Mouse (Mus musculus) intestine, embryonic 14.5 days (tissue): ENCODE data around the gene Gm39566. TPM values are rescaled to one million over a fixed set of nuclear protein-coding genes. Genes with fewer than 3 reads are reported as not detected.
A peak's percentile ranks its signal among the peaks of the same experiment; 100 is the strongest.

ENCODE experiments used
- ATAC-seq: fragments of 200-750 bp; cut with Nextera tagmentation; replicated peaks from 2 replicates; pipeline ENCODE4 v1.8.0; 2017; ENCODE audit warnings: low read depth, moderate number of reproducible peaks, moderate TSS enrichment, moderate library complexity; ENCODE audit not compliant: low FRiP score, low TSS enrichment
- DNase-seq: peaks from one replicate; pipeline ENCODE4 v3.0.0-alpha.2; 2018; ENCODE audit warnings: low spot score
- H3K27ac ChIP-seq: fragments of 300-500 bp; sonication (generic); 2 replicates; pipeline ENCODE4 v1.5.1; 2014; ENCODE audit warnings: low read depth, mild to moderate bottlenecking, control low read depth
- H3K27me3 ChIP-seq: fragments of 300-500 bp; sonication (generic); replicated peaks from 2 replicates; pipeline ENCODE4 v1.6.1; 2014; ENCODE audit warnings: low read length, control low read depth; ENCODE audit not compliant: control insufficient read depth, insufficient read depth
- H3K36me3 ChIP-seq: fragments of 300-500 bp; sonication (generic); 2 replicates; pipeline ENCODE4 v1.6.1; 2014; ENCODE audit warnings: low read length, control low read depth; ENCODE audit not compliant: control insufficient read depth, insufficient read depth
- H3K4me1 ChIP-seq: fragments of 300-500 bp; sonication (generic); replicated peaks from 2 replicates; pipeline ENCODE4 v1.6.1; 2014; ENCODE audit warnings: low read length, control low read depth, mixed read lengths; ENCODE audit not compliant: control insufficient read depth, insufficient read depth
- H3K4me2 ChIP-seq: fragments of 300-500 bp; sonication (generic); 2 replicates; pipeline ENCODE4 v1.6.1; 2014; ENCODE audit warnings: low read length
- H3K4me3 ChIP-seq: fragments of 300-500 bp; sonication (generic); 2 replicates; pipeline ENCODE4 v1.5.1; 2014; ENCODE audit warnings: low read depth, low read length, control low read depth, mixed read lengths
- H3K9ac ChIP-seq: fragments of 300-500 bp; sonication (generic); 2 replicates; pipeline ENCODE4 v1.6.1; 2014; ENCODE audit warnings: mild to moderate bottlenecking, low read length
- H3K9me3 ChIP-seq: fragments of 300-500 bp; sonication (generic); 2 replicates; pipeline ENCODE4 v1.6.1; 2016; ENCODE audit warnings: low read length, control low read depth; ENCODE audit not compliant: control insufficient read depth
- WGBS: fragments of 180-500 bp; shearing (Covaris S2); extraction: QIAGEN DNeasy Blood & Tissue Kit; methylation state at CpG from one replicate; pipeline ENCODE4 v1.1.7; 2014; 5-methylcytosine and 5-hydroxymethylcytosine counted together
- polyA plus RNA-seq: library from polyadenylated mRNA; unstranded; fragments of >200 nt; fragmentation: Nextera tagmentation; extraction: Ambion mirVana; gene quantifications from 2 replicates; pipeline ENCODE4 v1.2.1, GENCODE M21; 2014

Gene Gm39566
- polyA plus RNA-seq, 1 experiment from 2014 or later = not detected

DNA sequence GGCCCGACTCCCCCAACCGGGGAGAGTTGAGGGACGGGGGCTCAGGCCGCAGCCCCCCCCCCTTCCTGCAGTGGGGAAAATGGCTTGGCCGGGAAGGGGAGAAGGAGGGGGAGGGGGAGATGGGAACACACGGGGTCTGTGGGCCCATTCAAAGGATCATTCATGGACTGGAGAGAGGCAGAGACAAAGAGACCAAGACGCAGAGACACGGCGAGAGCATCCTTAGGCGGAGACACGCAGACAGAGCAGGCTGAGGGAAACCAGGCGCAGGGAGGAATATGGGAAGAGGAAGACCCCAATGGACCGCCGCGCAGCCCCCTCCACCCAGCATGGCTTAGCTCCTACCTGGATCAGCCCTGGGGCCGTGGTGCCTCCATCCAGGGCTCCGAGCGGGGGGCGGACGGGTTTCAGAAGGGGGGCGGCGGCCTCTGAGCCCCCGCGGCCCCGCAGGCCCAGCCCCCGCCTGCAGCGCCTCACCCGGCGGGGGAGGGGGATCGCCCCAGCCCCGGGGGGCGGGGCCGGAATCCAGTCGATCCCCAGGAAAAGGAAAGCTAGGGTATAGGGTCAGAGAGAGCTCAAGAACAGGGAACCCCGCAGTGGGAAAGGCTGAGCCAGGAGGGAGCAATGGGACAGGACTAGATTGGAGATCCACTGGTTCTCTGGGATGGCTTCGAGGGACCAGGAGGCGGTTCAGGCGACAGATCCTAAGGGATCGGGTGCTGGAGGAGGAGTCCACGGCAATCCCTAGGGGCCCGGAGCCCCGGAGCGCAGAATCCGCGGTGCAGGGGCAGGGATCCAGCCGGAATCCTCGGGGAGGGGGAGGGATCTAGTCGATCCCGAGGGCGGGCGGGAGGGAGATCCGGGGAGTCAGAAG lies 21.8 kb upstream of the Gm39566 start:
- Histone ChIP-seq H3K4me2 (peak overlapping the region; percentile 77), H3K4me3 (peak overlapping the region; percentile 79), H3K4me1 (peaks cover 32% of the 10 kb centered on the region), H3K36me3 (peaks cover 20% of the 10 kb centered on the region), H3K9ac (peak overlapping the region; percentile 62), H3K27ac (peak overlapping the region; percentile 78), H3K27me3 (no peaks in the 10 kb centered on the region), H3K9me3 (no peaks in the 10 kb centered on the region)
- 2% methylated on average over 51 of the region's 52 CpGs for WGBS
- DNase-seq (peak; percentile 83), ATAC-seq (peak; percentile 0; the same call in 1 of the 2 replicates)

- Histone ChIP-seq H3K36me3 (peaks cover 20% of the 10 kb centered on the region), H3K9me3 (no peaks in the 10 kb centered on the region), H3K27me3 (no peaks in the 10 kb centered on the region), H3K4me3 (peak overlapping the region; percentile 79), H3K27ac (no peak overlapping the region), H3K4me2 (peak overlapping the region; percentile 77), H3K4me1 (peaks cover 32% of the 10 kb centered on the region), H3K9ac (no peak overlapping the region)
- WGBS = 19% methylated on average over 4 of the region's 4 CpGs
- ATAC-seq (no peak), DNase-seq (no peak)
Measured at GRCm38 (mm10) chr11:69835966-69836335, 20.9 kb upstream of the Gm39566 start.

DNA sequence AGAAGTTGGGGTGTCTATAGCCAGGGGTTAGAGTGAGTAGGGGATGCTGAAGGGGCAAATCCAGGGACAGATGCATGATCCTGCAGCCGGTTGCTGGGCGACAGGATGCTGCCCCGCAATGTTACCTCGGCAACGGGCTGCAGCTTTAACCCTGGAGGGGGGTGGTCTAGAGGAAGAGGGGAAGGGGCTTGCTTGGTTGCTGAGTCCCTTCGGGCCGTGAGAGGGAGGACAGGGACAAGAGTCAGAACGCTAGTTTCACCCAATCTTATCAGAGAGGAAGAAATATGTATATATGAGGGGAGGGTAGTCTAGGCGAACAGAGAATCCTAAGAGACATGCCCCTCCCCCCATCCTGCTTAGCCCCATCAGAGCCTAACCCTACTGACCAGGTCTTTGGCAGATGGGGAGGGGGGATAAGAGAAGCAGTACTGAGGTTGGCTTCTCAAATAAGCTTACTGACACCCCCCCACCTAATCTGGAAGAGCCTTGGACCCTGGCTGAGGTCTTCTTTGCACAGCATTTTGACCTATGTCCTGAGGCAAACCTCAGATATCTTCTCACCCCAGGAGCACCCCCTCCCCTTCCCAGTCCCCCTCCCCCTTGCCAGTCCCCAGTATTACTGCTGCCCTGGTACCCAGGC lies 20.3 kb upstream of the Gm39566 start:
- 19% methylated on average over 9 of the region's 9 CpGs for WGBS
- DNase-seq = no peak

DNA sequence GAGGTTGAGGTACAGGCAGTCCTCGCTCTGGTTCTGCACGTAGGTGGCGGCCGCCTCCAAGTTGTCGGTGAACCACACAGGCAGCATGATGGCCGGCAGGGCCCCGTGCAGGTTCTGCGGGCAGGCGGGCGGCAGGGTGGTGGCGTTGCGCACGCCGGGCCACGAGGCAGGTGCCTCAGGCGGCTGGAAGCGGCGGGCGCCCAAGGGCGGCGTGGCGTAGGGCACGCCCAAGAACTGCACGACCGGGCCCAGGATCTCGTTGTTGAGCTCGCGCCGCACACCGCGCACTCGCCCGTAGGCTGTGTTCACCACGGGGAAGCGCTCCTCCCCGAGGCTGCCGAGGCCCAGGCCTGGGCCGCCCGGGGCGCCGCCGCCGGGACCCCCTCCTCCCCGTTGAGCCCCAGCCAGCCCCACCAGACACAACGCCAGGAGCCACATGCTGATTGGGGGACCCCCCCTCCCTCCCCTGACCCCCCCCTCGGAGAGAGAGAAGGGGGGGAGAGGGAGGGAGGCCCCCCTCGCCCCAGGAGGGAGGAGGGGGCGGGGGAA lies 19.0 kb upstream of the Gm39566 start:
- WGBS = 16% methylated on average over 31 of the region's 48 CpGs
- Histone ChIP-seq H3K27ac (peak overlapping the region; percentile 11; the same call in 1 of the 2 replicates), H3K9me3 (no peaks in the 10 kb centered on the region), H3K4me1 (peaks cover 28% of the 10 kb centered on the region), H3K4me2 (peak overlapping the region; percentile 77), H3K9ac (peak overlapping the region; percentile 60), H3K27me3 (no peaks in the 10 kb centered on the region), H3K36me3 (peaks cover 20% of the 10 kb centered on the region), H3K4me3 (peak overlapping the region; percentile 79)
- peak; percentile 70 for DNase-seq
- no peak for ATAC-seq

More for the DNA sequence above, 20.3 kb upstream of the Gm39566 start:
- Histone ChIP-seq H3K9me3 (no peaks in the 10 kb centered on the region), H3K4me2 (peak overlapping the region; percentile 77), H3K27ac (no peak overlapping the region), H3K4me3 (peak overlapping the region; percentile 79), H3K9ac (no peak overlapping the region), H3K4me1 (peaks cover 32% of the 10 kb centered on the region), H3K36me3 (peaks cover 20% of the 10 kb centered on the region), H3K27me3 (no peaks in the 10 kb centered on the region)
- ATAC-seq = no peak

GRCm38 (mm10) chr11:69833554-69833953 lies 18.5 kb upstream of the Gm39566 start:
- Histone ChIP-seq H3K9me3 (no peaks in the 10 kb centered on the region), H3K9ac (peak overlapping the region; percentile 60; the same call in 1 of the 2 replicates), H3K27ac (0 out of 2 replicates have a peak overlapping the region, but pooled peaks have one; percentile 11), H3K4me2 (peak overlapping the region; percentile 77), H3K4me3 (peak overlapping the region; percentile 79), H3K4me1 (peaks cover 25% of the 10 kb centered on the region), H3K36me3 (peaks cover 22% of the 10 kb centered on the region), H3K27me3 (no peaks in the 10 kb centered on the region)
- 55% methylated on average over 8 of the region's 8 CpGs for WGBS
- no peak for ATAC-seq
- no peak for DNase-seq

DNA sequence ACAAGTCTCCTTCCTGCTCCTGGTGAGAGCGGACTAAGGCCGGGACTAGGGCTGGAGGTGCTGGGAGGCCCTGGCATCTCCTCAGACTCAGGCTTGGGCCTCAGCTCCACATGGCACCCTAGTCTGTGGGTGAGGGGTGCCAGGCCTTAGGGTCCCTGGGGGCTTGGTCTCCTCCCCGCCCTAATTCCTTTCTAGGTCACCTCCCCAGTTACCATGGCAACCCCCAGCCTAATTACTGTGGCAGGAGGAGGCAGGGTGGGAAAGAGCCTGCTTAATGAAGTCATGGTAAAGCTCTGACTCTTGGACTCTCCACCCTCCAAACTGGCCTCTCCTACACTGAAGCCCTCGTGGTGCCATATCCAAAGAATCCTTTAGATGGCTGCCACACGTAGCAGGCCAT lies 13.7 kb upstream of the Gm39566 start:
- Histone ChIP-seq H3K4me3 (no peak overlapping the region), H3K4me1 (0 out of 2 replicates have a peak, but pooled peaks cover 4% of the 10 kb centered on the region), H3K4me2 (no peak overlapping the region), H3K27me3 (no peaks in the 10 kb centered on the region), H3K9ac (no peak overlapping the region), H3K9me3 (no peaks in the 10 kb centered on the region), H3K36me3 (peaks cover 67% of the 10 kb centered on the region), H3K27ac (no peak overlapping the region)
- DNase-seq (no peak), ATAC-seq (no peak; the same call in 1 of the 2 replicates)
- 65% methylated on average over 5 of the region's 5 CpGs for WGBS

DNA sequence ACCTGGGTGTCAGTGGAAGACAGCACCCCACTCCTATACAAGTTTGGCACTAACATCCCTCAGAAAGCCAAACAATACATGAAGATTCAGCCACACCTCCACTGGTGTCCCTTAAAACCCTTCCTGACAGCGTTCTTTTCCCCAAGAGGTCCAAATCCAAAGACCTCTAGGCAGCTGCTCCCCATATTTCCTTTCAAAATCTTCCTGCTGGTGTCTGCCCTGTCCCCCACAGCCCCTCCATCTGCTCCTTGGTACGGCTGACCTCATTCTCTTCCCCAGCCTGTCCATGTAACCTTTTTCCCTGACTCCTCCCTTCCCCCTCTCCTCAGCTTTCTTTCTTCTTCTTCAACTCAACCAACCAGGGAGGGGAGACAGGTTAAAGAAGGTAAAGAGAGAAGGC lies 8.4 kb upstream of the Gm39566 start:
- H3K4me2 ChIP-seq = no peak overlapping the region
- no peak overlapping the region for H3K4me3 ChIP-seq
- DNase-seq = no peak
- 87% methylated on average over 2 of the region's 2 CpGs for WGBS
- H3K27me3 ChIP-seq = no peaks in the 10 kb centered on the region
- no peaks in the 10 kb centered on the region for H3K9me3 ChIP-seq
- no peaks in the 10 kb centered on the region for H3K4me1 ChIP-seq
- no peak overlapping the region for H3K9ac ChIP-seq
- no peak overlapping the region for H3K27ac ChIP-seq
- H3K36me3 ChIP-seq = peaks cover 45% of the 10 kb centered on the region
- ATAC-seq = no peak

DNA sequence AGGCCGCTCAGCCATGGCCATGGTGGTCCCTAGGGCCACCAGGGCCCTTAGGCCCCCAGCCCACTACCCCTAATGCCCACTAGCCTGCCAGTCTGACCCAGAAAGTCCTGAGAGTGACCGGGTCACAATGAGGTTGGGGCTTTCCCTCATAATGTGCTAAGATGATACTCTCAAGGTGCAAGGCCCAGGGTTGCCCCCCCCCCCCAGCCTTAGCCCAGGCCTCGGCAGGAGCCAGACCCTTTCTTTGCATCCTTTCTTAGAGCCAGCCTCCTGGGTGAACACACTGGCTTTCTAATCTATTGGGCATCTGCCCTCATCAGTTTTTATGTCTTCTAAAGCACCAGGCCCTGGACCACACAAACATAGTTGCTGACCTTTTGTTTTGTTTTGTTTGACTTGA lies 7.0 kb upstream of the Gm39566 start, which contains the start of gene Spem1:
TSS of gene Spem1 (minus strand) at position 101 of the 400 bp plus-strand sequence.
- no peaks in the 10 kb centered on the region for H3K4me1 ChIP-seq
- no peaks in the 10 kb centered on the region for H3K9me3 ChIP-seq
- no peak within 1 kb of the TSS for H3K4me3 ChIP-seq
- no peak within 1 kb of the TSS for H3K27ac ChIP-seq
- H3K9ac ChIP-seq = no peak within 1 kb of the TSS
- H3K36me3 ChIP-seq = peaks cover 32% of the 10 kb centered on the region
- H3K27me3 ChIP-seq = no peaks in the 10 kb centered on the region
- WGBS = 80% methylated on average over 3 of the region's 3 CpGs
- DNase-seq (no peak), ATAC-seq (no peak)
- H3K4me2 ChIP-seq = no peak within 1 kb of the TSS
